Mouse (Mus musculus) lung, postnatal 0 days (tissue): ENCODE measurements around the gene Mybpc2. TPM values are rescaled to one million over a fixed set of nuclear protein-coding genes. Genes with fewer than 3 reads are reported as not detected.

Experiments used
- ATAC-seq: fragments of 200-750 bp; cut with Nextera tagmentation; 2 replicates; pipeline ENCODE4 v1.8.0; 2017; ENCODE audit warnings: moderate library complexity
- DNase-seq: peaks from one replicate; pipeline ENCODE4 v3.0.0-alpha.2; 2016; ENCODE audit warnings: low spot score
- H3K27ac ChIP-seq: fragments of 300-500 bp; sonication (generic); 2 replicates; pipeline ENCODE4 v1.5.1; 2014; ENCODE audit warnings: antibody characterized with exemption, mild to moderate bottlenecking, low read length, mixed read lengths
- H3K27me3 ChIP-seq: fragments of 300-500 bp; sonication (generic); replicated peaks from 2 replicates; pipeline ENCODE4 v1.6.1; 2014; ENCODE audit warnings: low read length, mixed read lengths; ENCODE audit not compliant: insufficient read depth
- H3K36me3 ChIP-seq: fragments of 300-500 bp; sonication (generic); 2 replicates; pipeline ENCODE4 v1.6.1; 2014; ENCODE audit warnings: low read length, mixed read lengths; ENCODE audit not compliant: insufficient read depth
- H3K4me1 ChIP-seq: fragments of 300-500 bp; sonication (generic); 2 replicates; pipeline ENCODE4 v1.6.1; 2014; ENCODE audit warnings: antibody characterized with exemption, low read depth, low read length, mixed read lengths; ENCODE audit not compliant: insufficient read depth
- H3K4me2 ChIP-seq: fragments of 300-500 bp; sonication (generic); replicated peaks from 2 replicates; pipeline ENCODE4 v1.6.1; 2014; ENCODE audit warnings: low read depth, mild to moderate bottlenecking, low read length, moderate library complexity, mixed read lengths
- H3K4me3 ChIP-seq: fragments of 300-500 bp; sonication (generic); 2 replicates; pipeline ENCODE4 v1.5.1; 2014; ENCODE audit warnings: low read depth, low read length
- H3K9ac ChIP-seq: fragments of 300-500 bp; sonication (generic); replicated peaks from 2 replicates; pipeline ENCODE4 v1.6.1; 2014; ENCODE audit warnings: low read depth, mild to moderate bottlenecking
- H3K9me3 ChIP-seq: fragments of 300-500 bp; sonication (generic); 2 replicates; pipeline ENCODE4 v1.6.1; 2016; ENCODE audit warnings: low read length, mixed read lengths
- CTCF ChIP-seq: IDR thresholded peaks from 2 replicates; pipeline ENCODE4 v1.5.1; 2016; ENCODE audit warnings: antibody characterized with exemption, mild to moderate bottlenecking
- EP300 ChIP-seq: IDR thresholded peaks from 2 replicates; pipeline ENCODE4 v1.6.1; 2016; ENCODE audit warnings: antibody characterized with exemption, mild to moderate bottlenecking, control low read depth
- WGBS: fragments of 180-500 bp; shearing (Covaris S2); extraction: QIAGEN DNeasy Blood & Tissue Kit; methylation state at CpG from one replicate; pipeline ENCODE4 v1.1.7; 2014; 5-methylcytosine and 5-hydroxymethylcytosine counted together
- polyA plus RNA-seq: library from polyadenylated mRNA; unstranded; fragments of >200 nt; fragmentation: Nextera tagmentation; extraction: Ambion mirVana; gene quantifications from 2 replicates; pipeline ENCODE4 v1.2.1, GENCODE M21; 2015

Gene Mybpc2
- polyA plus RNA-seq, 1 experiment from 2014 or later, result 0.37 TPM

- peak overlapping the region; percentile 70 for H3K4me2 ChIP-seq
- peak; percentile 93 for DNase-seq
- no peaks in the 10 kb centered on the region for H3K9me3 ChIP-seq
- H3K9ac ChIP-seq, result peak overlapping the region; percentile 92
- WGBS, result 3% methylated on average over 31 of the region's 32 CpGs
- TF ChIP-seq EP300 (no peak), CTCF (no peak)
- H3K27me3 ChIP-seq, result no peaks in the 10 kb centered on the region
- peak overlapping the region; percentile 98 for H3K4me3 ChIP-seq
- peak; percentile 79 for ATAC-seq
- H3K4me1 ChIP-seq, result peaks cover 7% of the 10 kb centered on the region; the same call in 1 of the 2 replicates
- H3K36me3 ChIP-seq, result peaks cover 17% of the 10 kb centered on the region
- peak overlapping the region; percentile 100 for H3K27ac ChIP-seq
These were observed 28.8 kb upstream of the Mybpc2 start for GRCm38 (mm10) chr7:44553196-44553764.

- no peak for DNase-seq
- H3K27me3 ChIP-seq, result no peaks in the 10 kb centered on the region
- no peak overlapping the region for H3K27ac ChIP-seq
- 82% methylated on average over 28 of the region's 31 CpGs for WGBS
- no peak overlapping the region for H3K9ac ChIP-seq
- no peak for TF ChIP-seq CTCF
- no peak for TF ChIP-seq EP300
- no peaks in the 10 kb centered on the region for H3K9me3 ChIP-seq
- no peak overlapping the region for H3K4me3 ChIP-seq
- H3K4me1 ChIP-seq, result peaks cover 7% of the 10 kb centered on the region; the same call in 1 of the 2 replicates
- no peak for ATAC-seq
- peak overlapping the region; percentile 70; the same call in 1 of the 2 replicates for H3K4me2 ChIP-seq
- H3K36me3 ChIP-seq, result peaks cover 17% of the 10 kb centered on the region
These were observed 27.9 kb upstream of the Mybpc2 start for GRCm38 (mm10) chr7:44552141-44552908.

GRCm38 (mm10) chr7:44551731-44552130 is 27.3 kb upstream of the Mybpc2 start:
- ATAC-seq (no peak), DNase-seq (no peak)
- Histone ChIP-seq H3K4me2 (no peak overlapping the region), H3K27ac (no peak overlapping the region), H3K9ac (no peak overlapping the region), H3K4me1 (peaks cover 7% of the 10 kb centered on the region; the same call in 1 of the 2 replicates), H3K36me3 (peaks cover 17% of the 10 kb centered on the region), H3K9me3 (no peaks in the 10 kb centered on the region), H3K27me3 (no peaks in the 10 kb centered on the region), H3K4me3 (no peak overlapping the region)
- WGBS, result 82% methylated on average over 22 of the region's 22 CpGs
- no peak for TF ChIP-seq EP300
- TF ChIP-seq CTCF, result no peak

GRCm38 (mm10) chr7:44551301-44551700 is 26.8 kb upstream of the Mybpc2 start:
- Histone ChIP-seq H3K27me3 (no peaks in the 10 kb centered on the region), H3K36me3 (peaks cover 17% of the 10 kb centered on the region), H3K9ac (no peak overlapping the region), H3K4me2 (no peak overlapping the region), H3K27ac (no peak overlapping the region), H3K9me3 (no peaks in the 10 kb centered on the region), H3K4me3 (no peak overlapping the region), H3K4me1 (peaks cover 7% of the 10 kb centered on the region; the same call in 1 of the 2 replicates)
- no peak for DNase-seq
- no peak for ATAC-seq
- 93% methylated on average over 21 of the region's 21 CpGs for WGBS
- TF ChIP-seq CTCF (no peak), EP300 (no peak)

- no peak for DNase-seq
- Histone ChIP-seq H3K27ac (no peak overlapping the region), H3K4me2 (no peak overlapping the region), H3K4me3 (no peak overlapping the region), H3K4me1 (peaks cover 7% of the 10 kb centered on the region; the same call in 1 of the 2 replicates), H3K27me3 (no peaks in the 10 kb centered on the region), H3K9ac (no peak overlapping the region), H3K36me3 (peaks cover 17% of the 10 kb centered on the region), H3K9me3 (no peaks in the 10 kb centered on the region)
- 96% methylated on average over 12 of the region's 12 CpGs for WGBS
- ATAC-seq, result no peak
- TF ChIP-seq CTCF, result no peak
- TF ChIP-seq EP300, result no peak
These were observed 25.9 kb upstream of the Mybpc2 start for GRCm38 (mm10) chr7:44550409-44550678.

- peaks cover 17% of the 10 kb centered on the region for H3K36me3 ChIP-seq
- no peak overlapping the region for H3K27ac ChIP-seq
- H3K4me2 ChIP-seq, result no peak overlapping the region
- H3K9ac ChIP-seq, result no peak overlapping the region
- no peaks in the 10 kb centered on the region for H3K27me3 ChIP-seq
- no peak for DNase-seq
- peaks cover 7% of the 10 kb centered on the region; the same call in 1 of the 2 replicates for H3K4me1 ChIP-seq
- TF ChIP-seq EP300 (no peak), CTCF (no peak)
- no peaks in the 10 kb centered on the region for H3K9me3 ChIP-seq
- WGBS, result 90% methylated on average over 23 of the region's 23 CpGs
- ATAC-seq, result no peak
- no peak overlapping the region for H3K4me3 ChIP-seq
These were observed 25.4 kb upstream of the Mybpc2 start for GRCm38 (mm10) chr7:44549621-44550408.
